Mouse (Mus musculus) embryonic facial prominence, embryonic 15.5 days (tissue): ENCODE data around the gene Rasal1. TPM values are rescaled to one million over a fixed set of nuclear protein-coding genes. Genes with fewer than 3 reads are reported as not detected.

Experiments used
- ATAC-seq: fragments of 200-750 bp; cut with Nextera tagmentation; 2 replicates; pipeline ENCODE4 v1.8.0; 2017; ENCODE audit warnings: low read depth, moderate TSS enrichment; ENCODE audit not compliant: insufficient number of reproducible peaks, low FRiP score, low TSS enrichment
- H3K27ac ChIP-seq: fragments of 300-500 bp; sonication (generic); replicated peaks from 2 replicates; pipeline ENCODE4 v1.5.1; 2015; ENCODE audit warnings: mild to moderate bottlenecking, inconsistent platforms
- H3K27me3 ChIP-seq: fragments of 300-500 bp; sonication (generic); 2 replicates; pipeline ENCODE4 v1.6.1; 2015; ENCODE audit warnings: inconsistent platforms
- H3K36me3 ChIP-seq: fragments of 300-500 bp; sonication (generic); 2 replicates; pipeline ENCODE4 v1.6.1; 2015; ENCODE audit warnings: mild to moderate bottlenecking, inconsistent platforms
- H3K4me1 ChIP-seq: fragments of 300-500 bp; sonication (generic); 2 replicates; pipeline ENCODE4 v1.6.1; 2015; ENCODE audit warnings: inconsistent platforms
- H3K4me2 ChIP-seq: fragments of 300-500 bp; sonication (generic); replicated peaks from 2 replicates; pipeline ENCODE4 v1.6.1; 2015; ENCODE audit warnings: mild to moderate bottlenecking, inconsistent platforms
- H3K4me3 ChIP-seq: fragments of 300-500 bp; sonication (generic); replicated peaks from 2 replicates; pipeline ENCODE4 v1.5.1; 2015; ENCODE audit warnings: mild to moderate bottlenecking, inconsistent platforms
- H3K9ac ChIP-seq: fragments of 300-500 bp; sonication (generic); 2 replicates; pipeline ENCODE4 v1.6.1; 2015; ENCODE audit warnings: inconsistent platforms
- H3K9me3 ChIP-seq: fragments of 300-500 bp; sonication (generic); replicated peaks from 2 replicates; pipeline ENCODE4 v1.6.1; 2016; ENCODE audit warnings: inconsistent platforms
- WGBS: fragments of 180-500 bp; shearing (Covaris S2); methylation state at CpG from one replicate; pipeline ENCODE4 v1.1.7; 2015; 5-methylcytosine and 5-hydroxymethylcytosine counted together
- polyA plus RNA-seq: library from polyadenylated mRNA; unstranded; fragments of >200 nt; fragmentation: Nextera tagmentation; extraction: Ambion mirVana; gene quantifications from 2 replicates; pipeline ENCODE4 v1.2.1, GENCODE M21; 2015

Gene Rasal1
- polyA plus RNA-seq, 1 experiment from 2014 or later = 1.2 TPM

GRCm38 (mm10) chr5:120621846-120622197 is 26.8 kb upstream of the Rasal1 start:
- no peak overlapping the region for H3K4me2 ChIP-seq
- ATAC-seq = no peak
- no peak overlapping the region for H3K4me3 ChIP-seq
- H3K27me3 ChIP-seq = no peaks in the 10 kb centered on the region
- H3K4me1 ChIP-seq = peaks cover 12% of the 10 kb centered on the region
- H3K27ac ChIP-seq = peak overlapping the region; percentile 17; the same call in 1 of the 2 replicates
- H3K36me3 ChIP-seq = peaks cover 99% of the 10 kb centered on the region
- no peaks in the 10 kb centered on the region for H3K9me3 ChIP-seq
- H3K9ac ChIP-seq = no peak overlapping the region
- 64% methylated on average over 10 of the region's 10 CpGs for WGBS

GRCm38 (mm10) chr5:120622198-120622851 is 26.3 kb upstream of the Rasal1 start:
- Histone ChIP-seq H3K36me3 (peaks cover 99% of the 10 kb centered on the region), H3K27ac (peak overlapping the region; percentile 17; the same call in 1 of the 2 replicates), H3K9ac (no peak overlapping the region), H3K4me2 (no peak overlapping the region), H3K4me3 (no peak overlapping the region), H3K4me1 (peaks cover 12% of the 10 kb centered on the region), H3K27me3 (no peaks in the 10 kb centered on the region), H3K9me3 (no peaks in the 10 kb centered on the region)
- no peak for ATAC-seq
- WGBS = 54% methylated on average over 5 of the region's 5 CpGs

GRCm38 (mm10) chr5:120624427-120624826 is 24.2 kb upstream of the Rasal1 start:
- no peaks in the 10 kb centered on the region for H3K9me3 ChIP-seq
- H3K27me3 ChIP-seq = no peaks in the 10 kb centered on the region
- no peak overlapping the region for H3K27ac ChIP-seq
- peaks cover 84% of the 10 kb centered on the region for H3K36me3 ChIP-seq
- WGBS = 92% methylated on average over 10 of the region's 10 CpGs
- H3K9ac ChIP-seq = no peak overlapping the region
- no peak overlapping the region for H3K4me3 ChIP-seq
- no peak overlapping the region for H3K4me2 ChIP-seq
- peaks cover 16% of the 10 kb centered on the region for H3K4me1 ChIP-seq
- ATAC-seq = no peak

- 42% methylated on average over 19 of the region's 19 CpGs for WGBS
Observed at GRCm38 (mm10) chr5:120626399-120626798, 22.2 kb upstream of the Rasal1 start.

GRCm38 (mm10) chr5:120627515-120628300 is 20.9 kb upstream of the Rasal1 start:
- Histone ChIP-seq H3K4me3 (no peak overlapping the region), H3K4me1 (peaks cover 5% of the 10 kb centered on the region; the same call in 1 of the 2 replicates), H3K9me3 (no peaks in the 10 kb centered on the region), H3K27me3 (peaks cover 11% of the 10 kb centered on the region), H3K4me2 (no peak overlapping the region), H3K9ac (no peak overlapping the region), H3K36me3 (peaks cover 51% of the 10 kb centered on the region), H3K27ac (no peak overlapping the region)
- no peak for ATAC-seq
- 79% methylated on average over 15 of the region's 15 CpGs for WGBS

More at GRCm38 (mm10) chr5:120626399-120626798, 22.2 kb upstream of the Rasal1 start:
- Histone ChIP-seq H3K4me1 (peaks cover 16% of the 10 kb centered on the region), H3K27me3 (peaks cover 11% of the 10 kb centered on the region), H3K9ac (no peak overlapping the region), H3K36me3 (peaks cover 64% of the 10 kb centered on the region), H3K9me3 (no peaks in the 10 kb centered on the region), H3K27ac (no peak overlapping the region), H3K4me2 (no peak overlapping the region), H3K4me3 (no peak overlapping the region)
- ATAC-seq = no peak; the same call in 1 of the 2 replicates

GRCm38 (mm10) chr5:120628624-120629023 is 20.0 kb upstream of the Rasal1 start:
- no peak overlapping the region for H3K9ac ChIP-seq
- peaks cover 42% of the 10 kb centered on the region for H3K36me3 ChIP-seq
- WGBS = 46% methylated on average over 7 of the region's 7 CpGs
- H3K4me3 ChIP-seq = no peak overlapping the region
- peaks cover 11% of the 10 kb centered on the region for H3K27me3 ChIP-seq
- peaks cover 5% of the 10 kb centered on the region; the same call in 1 of the 2 replicates for H3K4me1 ChIP-seq
- H3K27ac ChIP-seq = no peak overlapping the region
- ATAC-seq = no peak
- H3K4me2 ChIP-seq = no peak overlapping the region
- no peaks in the 10 kb centered on the region for H3K9me3 ChIP-seq

- no peaks in the 10 kb centered on the region for H3K9me3 ChIP-seq
- ATAC-seq = no peak
- no peak overlapping the region for H3K27ac ChIP-seq
- H3K4me1 ChIP-seq = peaks cover 5% of the 10 kb centered on the region; the same call in 1 of the 2 replicates
- H3K9ac ChIP-seq = no peak overlapping the region
- H3K36me3 ChIP-seq = peaks cover 18% of the 10 kb centered on the region
- 0 out of 2 replicates have a peak overlapping the region, but pooled peaks have one; percentile 13 for H3K4me2 ChIP-seq
- peaks cover 11% of the 10 kb centered on the region for H3K27me3 ChIP-seq
- WGBS = 10% methylated on average over 29 of the region's 29 CpGs
- no peak overlapping the region for H3K4me3 ChIP-seq
Observed at GRCm38 (mm10) chr5:120631128-120631527, 17.5 kb upstream of the Rasal1 start.

GRCm38 (mm10) chr5:120631892-120632291 is 16.7 kb upstream of the Rasal1 start:
- Histone ChIP-seq H3K36me3 (peaks cover 10% of the 10 kb centered on the region), H3K4me2 (no peak overlapping the region), H3K9me3 (no peaks in the 10 kb centered on the region), H3K27me3 (peaks cover 11% of the 10 kb centered on the region), H3K4me1 (peaks cover 5% of the 10 kb centered on the region; the same call in 1 of the 2 replicates), H3K27ac (no peak overlapping the region), H3K4me3 (no peak overlapping the region), H3K9ac (no peak overlapping the region)
- ATAC-seq = no peak
- WGBS = 91% methylated on average over 5 of the region's 5 CpGs

GRCm38 (mm10) chr5:120634131-120634530 is 14.5 kb upstream of the Rasal1 start, which contains the start of gene Cfap73:
Cfap73 (minus strand) TSS chr5:120634235.
- Histone ChIP-seq H3K36me3 (no peaks in the 10 kb centered on the region), H3K9ac (no peak within 1 kb of the TSS), H3K4me1 (no peaks in the 10 kb centered on the region), H3K27ac (no peak within 1 kb of the TSS), H3K4me3 (no peak within 1 kb of the TSS), H3K9me3 (no peaks in the 10 kb centered on the region), H3K4me2 (no peak within 1 kb of the TSS), H3K27me3 (peaks cover 11% of the 10 kb centered on the region)
- 50% methylated on average over 9 of the region's 9 CpGs for WGBS
- no peak for ATAC-seq

GRCm38 (mm10) chr5:120634860-120635259 is 13.8 kb upstream of the Rasal1 start:
- 36% methylated on average over 5 of the region's 5 CpGs for WGBS
- H3K36me3 ChIP-seq = no peaks in the 10 kb centered on the region
- ATAC-seq = no peak

GRCm38 (mm10) chr5:120635633-120636032 is 13.0 kb upstream of the Rasal1 start:
- no peaks in the 10 kb centered on the region for H3K4me1 ChIP-seq

More at GRCm38 (mm10) chr5:120634860-120635259, 13.8 kb upstream of the Rasal1 start:
- H3K9me3 ChIP-seq = no peaks in the 10 kb centered on the region
- H3K27ac ChIP-seq = no peak overlapping the region
- no peak overlapping the region for H3K9ac ChIP-seq
- peaks cover 8% of the 10 kb centered on the region for H3K27me3 ChIP-seq
- H3K4me2 ChIP-seq = no peak overlapping the region
- H3K4me1 ChIP-seq = no peaks in the 10 kb centered on the region
- no peak overlapping the region for H3K4me3 ChIP-seq

More at GRCm38 (mm10) chr5:120635633-120636032, 13.0 kb upstream of the Rasal1 start:
- WGBS = 80% methylated on average over 5 of the region's 5 CpGs
- Histone ChIP-seq H3K9ac (no peak overlapping the region), H3K9me3 (no peaks in the 10 kb centered on the region), H3K4me2 (no peak overlapping the region), H3K27ac (no peak overlapping the region), H3K4me3 (no peak overlapping the region), H3K27me3 (no peaks in the 10 kb centered on the region; the same call in none of the 2 replicates), H3K36me3 (no peaks in the 10 kb centered on the region)
- ATAC-seq = no peak
